Mouse (Mus musculus) neural tube, embryonic 11.5 days (tissue): ENCODE data around the gene Ankrd44. TPM values are rescaled to one million over a fixed set of nuclear protein-coding genes. Genes with fewer than 3 reads are reported as not detected.

Experiments
- ATAC-seq: fragments of 200-750 bp; cut with Nextera tagmentation; 2 replicates; pipeline ENCODE4 v1.8.0; 2017; ENCODE audit warnings: moderate number of reproducible peaks, mild to moderate bottlenecking, moderate TSS enrichment, moderate library complexity; ENCODE audit not compliant: insufficient read depth, low FRiP score, low TSS enrichment
- DNase-seq: peaks from one replicate; pipeline ENCODE4 v3.0.0-alpha.2; 2015; ENCODE audit warnings: low spot score
- H3K27ac ChIP-seq: fragments of 300-500 bp; sonication (generic); 2 replicates; pipeline ENCODE4 v1.5.1; 2014; ENCODE audit warnings: low read depth, mild to moderate bottlenecking, low read length
- H3K27me3 ChIP-seq: fragments of 300-500 bp; sonication (generic); 2 replicates; pipeline ENCODE4 v1.6.1; 2014; ENCODE audit warnings: mild to moderate bottlenecking, low read length, mixed read lengths; ENCODE audit not compliant: control insufficient read depth, insufficient read depth
- H3K36me3 ChIP-seq: fragments of 300-500 bp; sonication (generic); 2 replicates; pipeline ENCODE4 v1.6.1; 2014; ENCODE audit warnings: mild to moderate bottlenecking, low read length, moderate library complexity, mixed read lengths; ENCODE audit not compliant: control insufficient read depth, insufficient read depth
- H3K4me1 ChIP-seq: fragments of 300-500 bp; sonication (generic); 2 replicates; pipeline ENCODE4 v1.6.1; 2014; ENCODE audit warnings: low read length, mixed read lengths; ENCODE audit not compliant: control insufficient read depth, insufficient read depth
- H3K4me2 ChIP-seq: fragments of 300-500 bp; sonication (generic); 2 replicates; pipeline ENCODE4 v1.6.1; 2014; ENCODE audit warnings: low read depth, mild to moderate bottlenecking, moderate library complexity
- H3K4me3 ChIP-seq: fragments of 300-500 bp; sonication (generic); 2 replicates; pipeline ENCODE4 v1.5.1; 2014; ENCODE audit warnings: low read depth, low read length
- H3K9ac ChIP-seq: fragments of 300-500 bp; sonication (generic); 2 replicates; pipeline ENCODE4 v1.6.1; 2014; ENCODE audit warnings: mild to moderate bottlenecking, low read length
- H3K9me3 ChIP-seq: fragments of 300-500 bp; sonication (generic); 2 replicates; pipeline ENCODE4 v1.6.1; 2016; ENCODE audit warnings: low read length; ENCODE audit not compliant: control insufficient read depth
- WGBS: fragments of 180-500 bp; shearing (Covaris S2); extraction: QIAGEN DNeasy Blood & Tissue Kit; methylation state at CpG from one replicate; pipeline ENCODE4 v1.1.7; 2014; 5-methylcytosine and 5-hydroxymethylcytosine counted together
- polyA plus RNA-seq: library from polyadenylated mRNA; unstranded; fragments of >200 nt; fragmentation: Nextera tagmentation; extraction: Ambion mirVana; gene quantifications from 2 replicates; pipeline ENCODE4 v1.2.1, GENCODE M21; 2014

Gene Ankrd44
- polyA plus RNA-seq, 1 experiment from 2014 or later: 13.3 TPM

GRCm38 (mm10) chr1:54905632-54906031, 20.6 kb downstream of the Ankrd44 start:
- no peaks in the 10 kb centered on the region for H3K36me3 ChIP-seq
- H3K4me2 ChIP-seq: no peak overlapping the region
- H3K4me1 ChIP-seq: peaks cover 2% of the 10 kb centered on the region; the same call in 1 of the 2 replicates
- no peak for DNase-seq
- H3K9ac ChIP-seq: no peak overlapping the region
- no peaks in the 10 kb centered on the region for H3K27me3 ChIP-seq
- H3K4me3 ChIP-seq: no peak overlapping the region
- ATAC-seq: no peak
- no peaks in the 10 kb centered on the region for H3K9me3 ChIP-seq
- 66% methylated on average over 7 of the region's 7 CpGs for WGBS
- H3K27ac ChIP-seq: no peak overlapping the region

DNA sequence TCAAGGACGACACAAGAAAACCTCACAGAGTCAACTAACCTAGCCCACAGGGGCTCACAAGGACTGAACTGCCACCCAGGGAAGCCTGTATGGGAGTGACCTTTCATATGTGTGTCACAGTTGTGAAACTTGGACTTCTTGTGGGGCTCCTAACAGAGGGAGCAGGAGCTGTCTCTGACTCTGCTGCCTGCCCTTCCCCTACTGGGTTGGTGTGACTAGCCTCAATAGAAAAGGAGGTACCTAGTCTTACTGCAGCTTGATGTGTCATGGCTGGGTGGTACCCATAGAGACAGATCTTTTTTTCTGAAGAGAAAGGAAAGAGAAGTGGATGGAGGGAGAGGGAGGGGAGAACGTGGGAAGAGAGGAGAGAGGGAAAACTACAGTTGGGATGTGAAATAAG, 22.0 kb downstream of the Ankrd44 start:
- no peak overlapping the region for H3K4me2 ChIP-seq

GRCm38 (mm10) chr1:54902689-54903246, 23.4 kb downstream of the Ankrd44 start:
- Histone ChIP-seq H3K27me3 (no peaks in the 10 kb centered on the region), H3K4me1 (peaks cover 2% of the 10 kb centered on the region; the same call in 1 of the 2 replicates), H3K9me3 (no peaks in the 10 kb centered on the region), H3K9ac (no peak overlapping the region), H3K36me3 (no peaks in the 10 kb centered on the region), H3K4me2 (no peak overlapping the region), H3K27ac (no peak overlapping the region), H3K4me3 (no peak overlapping the region)
- no peak for ATAC-seq
- 94% methylated on average over 12 of the region's 12 CpGs for WGBS
- DNase-seq: no peak

More for the DNA sequence above, 22.0 kb downstream of the Ankrd44 start:
- Histone ChIP-seq H3K9me3 (no peaks in the 10 kb centered on the region), H3K27ac (no peak overlapping the region), H3K4me3 (no peak overlapping the region), H3K27me3 (no peaks in the 10 kb centered on the region), H3K36me3 (no peaks in the 10 kb centered on the region), H3K4me1 (peaks cover 2% of the 10 kb centered on the region; the same call in 1 of the 2 replicates), H3K9ac (no peak overlapping the region)
- no peak for ATAC-seq
- WGBS: 76% methylated on average over 2 of the region's 2 CpGs
- no peak for DNase-seq

GRCm38 (mm10) chr1:54901084-54901483, 25.1 kb downstream of the Ankrd44 start:
- no peaks in the 10 kb centered on the region for H3K27me3 ChIP-seq
- DNase-seq: no peak
- 83% methylated on average over 1 of the region's 1 CpGs for WGBS
- no peak overlapping the region for H3K27ac ChIP-seq
- no peak for ATAC-seq
- no peak overlapping the region for H3K9ac ChIP-seq
- H3K4me3 ChIP-seq: no peak overlapping the region
- no peaks in the 10 kb centered on the region for H3K9me3 ChIP-seq
- no peaks in the 10 kb centered on the region for H3K4me1 ChIP-seq
- H3K4me2 ChIP-seq: no peak overlapping the region
- no peaks in the 10 kb centered on the region for H3K36me3 ChIP-seq

GRCm38 (mm10) chr1:54899247-54899646, 26.9 kb downstream of the Ankrd44 start:
- 80% methylated on average over 6 of the region's 6 CpGs for WGBS

DNA sequence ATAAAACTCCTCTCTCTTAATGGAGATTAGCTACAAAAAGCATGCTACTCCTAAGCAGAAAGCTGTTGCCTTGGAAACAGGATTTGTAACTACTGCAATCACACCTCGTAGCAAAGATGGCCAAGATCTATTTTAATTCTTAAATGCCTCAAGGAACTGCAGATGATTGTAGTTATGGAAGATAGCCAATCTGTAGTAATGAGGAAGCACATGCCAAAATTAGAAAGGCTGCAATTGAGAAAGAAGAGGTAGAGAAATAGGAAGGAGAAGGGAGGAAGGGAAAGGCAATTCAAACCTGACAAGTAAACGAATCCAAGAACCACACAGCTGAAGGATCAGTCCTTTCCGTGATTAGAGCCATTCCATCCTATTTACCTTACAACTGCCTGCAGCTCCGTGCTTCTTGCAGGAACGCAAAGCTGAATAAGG, 27.5 kb downstream of the Ankrd44 start:
- Histone ChIP-seq H3K4me1 (no peaks in the 10 kb centered on the region), H3K27ac (no peak overlapping the region), H3K4me2 (no peak overlapping the region), H3K36me3 (no peaks in the 10 kb centered on the region), H3K27me3 (no peaks in the 10 kb centered on the region), H3K9me3 (no peaks in the 10 kb centered on the region), H3K4me3 (no peak overlapping the region), H3K9ac (no peak overlapping the region)
- ATAC-seq: no peak
- 57% methylated on average over 5 of the region's 5 CpGs for WGBS
- DNase-seq: no peak

More at GRCm38 (mm10) chr1:54899247-54899646, 26.9 kb downstream of the Ankrd44 start:
- no peak for ATAC-seq
- Histone ChIP-seq H3K9me3 (no peaks in the 10 kb centered on the region), H3K36me3 (no peaks in the 10 kb centered on the region), H3K27me3 (no peaks in the 10 kb centered on the region), H3K4me3 (no peak overlapping the region), H3K27ac (no peak overlapping the region), H3K4me1 (no peaks in the 10 kb centered on the region), H3K9ac (no peak overlapping the region), H3K4me2 (no peak overlapping the region)
- DNase-seq: no peak

GRCm38 (mm10) chr1:54897726-54898125, 28.5 kb downstream of the Ankrd44 start:
- ATAC-seq (no peak), DNase-seq (no peak)
- Histone ChIP-seq H3K27me3 (no peaks in the 10 kb centered on the region), H3K4me1 (no peaks in the 10 kb centered on the region), H3K4me2 (no peak overlapping the region), H3K4me3 (no peak overlapping the region), H3K9me3 (no peaks in the 10 kb centered on the region), H3K9ac (no peak overlapping the region), H3K36me3 (no peaks in the 10 kb centered on the region), H3K27ac (no peak overlapping the region)
- WGBS: 89% methylated on average over 2 of the region's 2 CpGs

DNA sequence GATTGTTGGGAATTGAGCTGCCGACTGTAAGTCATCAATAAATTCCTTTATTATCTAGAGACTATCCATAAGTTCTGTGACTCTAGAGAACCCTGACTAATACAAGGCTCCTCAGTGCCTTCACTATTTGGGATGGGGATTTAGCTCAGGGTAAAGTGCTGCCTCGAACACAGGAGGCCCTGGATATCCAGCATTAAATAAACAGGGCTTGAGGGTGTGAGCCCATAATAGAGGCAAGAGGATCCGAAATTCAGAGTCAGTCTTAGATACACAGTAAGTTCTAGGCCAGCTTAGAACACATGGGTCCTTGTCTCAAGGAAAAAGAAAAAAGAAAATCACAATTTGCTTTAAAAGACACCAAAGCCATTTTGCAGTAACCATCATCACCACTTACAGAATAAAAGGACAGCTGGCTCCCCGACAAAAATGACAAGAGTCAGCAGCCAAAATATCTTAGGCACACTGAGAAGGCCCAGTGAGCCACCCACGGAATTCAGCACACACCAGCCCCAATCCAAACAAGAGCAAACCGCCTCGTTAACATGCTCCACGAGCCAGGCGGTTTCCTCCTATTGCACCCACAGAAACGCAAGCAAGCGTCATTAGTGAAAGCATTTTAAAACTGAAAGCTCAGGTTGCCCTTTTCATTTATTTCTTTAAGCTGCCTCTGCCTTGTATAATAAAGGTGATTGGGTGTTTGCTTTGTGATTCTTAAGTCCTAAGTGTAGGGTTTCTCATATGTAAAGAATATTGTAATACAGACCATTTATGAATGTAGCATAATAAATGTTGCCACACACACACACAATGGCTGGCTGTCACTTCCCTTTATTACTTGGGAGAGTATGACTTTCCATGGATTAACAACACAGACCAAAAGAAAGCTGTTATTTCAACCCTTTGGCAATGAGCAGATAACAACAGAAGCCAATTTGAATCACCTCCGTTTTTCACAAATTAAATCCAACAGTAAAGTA, 29.8 kb downstream of the Ankrd44 start:
- no peak overlapping the region for H3K4me3 ChIP-seq
- 76% methylated on average over 11 of the region's 12 CpGs for WGBS
- H3K36me3 ChIP-seq: no peaks in the 10 kb centered on the region
- H3K4me2 ChIP-seq: no peak overlapping the region
- no peak overlapping the region for H3K9ac ChIP-seq
- ATAC-seq: no peak
- H3K4me1 ChIP-seq: no peaks in the 10 kb centered on the region
- H3K9me3 ChIP-seq: no peaks in the 10 kb centered on the region
- no peak overlapping the region for H3K27ac ChIP-seq
- no peak for DNase-seq
- no peaks in the 10 kb centered on the region for H3K27me3 ChIP-seq
